In the genomic region with DNA sequence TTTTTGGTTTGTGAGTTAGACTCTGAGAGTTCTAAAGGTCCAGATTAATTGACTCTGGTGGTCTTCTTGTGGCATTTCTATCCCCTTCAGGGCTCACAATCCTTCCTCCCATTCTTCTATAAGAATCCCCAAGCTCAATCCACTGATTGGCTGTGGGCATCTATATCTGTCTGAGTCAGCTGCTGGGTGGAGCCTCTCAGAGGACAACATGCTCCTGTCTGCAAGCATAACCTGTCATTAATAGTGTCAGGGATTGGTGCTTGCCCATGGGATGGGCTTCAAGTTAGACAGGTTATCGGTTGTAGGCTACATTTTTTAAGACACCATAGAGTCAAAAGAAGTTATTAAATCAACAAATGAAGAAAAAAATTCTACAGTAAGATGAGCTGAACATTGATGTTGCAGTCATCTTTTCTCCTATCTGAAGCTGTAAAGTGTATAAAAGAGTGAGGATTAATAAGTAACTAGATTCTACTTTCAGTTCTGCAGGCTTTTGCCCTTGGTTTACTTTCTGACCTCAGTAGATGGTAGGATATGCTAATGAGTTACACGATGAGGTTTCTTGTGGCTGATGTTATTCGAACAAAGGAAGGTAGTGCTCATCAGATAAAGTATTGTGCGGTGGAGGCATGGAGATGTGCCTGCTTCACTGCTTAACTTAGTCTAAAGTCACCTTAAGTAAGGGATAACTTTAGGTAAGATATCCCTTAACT, we compare ENCODE assay signal across 17 mouse cellular contexts. TPM values are rescaled to one million over a fixed set of nuclear protein-coding genes. Genes with fewer than 3 reads are reported as not detected.
DNase-seq lines count a peak whose midpoint lies in the region; ATAC-seq and TF ChIP-seq lines count a peak whose summit lies in the region.
"Had no signal": no experiment of that assay in that cellular context is flagged by ENCODE, and none has a peak within 500 bp of the region (broad histone marks: within the 10 kb centered on the region; RNA-seq: fewer than 3 reads in every experiment).

No protein-coding gene starts in this region.

- H3K27ac ChIP-seq in liver, adult 2 months (replicated peaks; ENCODE audit: insufficient read depth, low read depth, low read length), result no peak overlapping the region
- H3K27ac ChIP-seq in intestine, postnatal 0 days (ENCODE audit: low read depth, low read length), result no peak overlapping the region
- H3K27ac ChIP-seq: hindbrain, embryonic 13.5 days; limb, embryonic 13.5 days; midbrain, embryonic 12.5 days had no signal

- no peak overlapping the region for H3K4me3 ChIP-seq in liver, adult 2 months (ENCODE audit: insufficient read depth, low read depth, low read length)
- H3K4me3 ChIP-seq in intestine, postnatal 0 days (ENCODE audit: low read depth, low read length), result no peak overlapping the region
- H3K4me3 ChIP-seq: hindbrain, embryonic 13.5 days; limb, embryonic 13.5 days; midbrain, embryonic 12.5 days; myocyte had no signal

- peak; percentile 54 for ATAC-seq in common myeloid progenitor, adult 5-6 weeks (replicated peaks; ENCODE audit: low read depth, poor library complexity, severe bottlenecking)
- peak; percentile 94 for ATAC-seq in intestine, postnatal 0 days

- H3K79me2 ChIP-seq in liver, adult 2 months (ENCODE audit: control insufficient read depth, insufficient read depth, low read length), result no peaks in the 10 kb centered on the region

- no peak overlapping the region for H3K9ac ChIP-seq in liver, adult 2 months (ENCODE audit: low read depth, low read length)
- H3K9ac ChIP-seq in intestine, postnatal 0 days (ENCODE audit: low read depth, low read length), result no peak overlapping the region
- H3K9ac ChIP-seq: hindbrain, embryonic 13.5 days; limb, embryonic 13.5 days; midbrain, embryonic 12.5 days had no signal

- H3K4me2 ChIP-seq in intestine, postnatal 0 days (replicated peaks; ENCODE audit: low read depth), result no peak overlapping the region
- H3K4me2 ChIP-seq: hindbrain, embryonic 13.5 days; limb, embryonic 13.5 days; midbrain, embryonic 12.5 days had no signal

- no peaks in the 10 kb centered on the region for H3K36me3 ChIP-seq in liver, adult 2 months (ENCODE audit: control insufficient read depth, insufficient read depth, low read length)
- H3K36me3 ChIP-seq in intestine, postnatal 0 days (ENCODE audit: control insufficient read depth, insufficient read depth), result no peaks in the 10 kb centered on the region
- H3K36me3 ChIP-seq: hindbrain, embryonic 13.5 days; limb, embryonic 13.5 days; midbrain, embryonic 12.5 days had no signal

- H3K27me3 ChIP-seq in liver, adult 2 months (ENCODE audit: control insufficient read depth, insufficient read depth, low read length), result no peaks in the 10 kb centered on the region
- H3K27me3 ChIP-seq in intestine, postnatal 0 days (replicated peaks; ENCODE audit: control insufficient read depth, insufficient read depth, low read length), result no peaks in the 10 kb centered on the region
- H3K27me3 ChIP-seq: hindbrain, embryonic 13.5 days; limb, embryonic 13.5 days; midbrain, embryonic 12.5 days had no signal

- DNase-seq in liver, adult 2 months (ENCODE audit: extremely low read depth, low read depth, low spot score), result peak; percentile 73
- DNase-seq in liver, result no peak
- DNase-seq in right cerebral cortex, postnatal 14 days, result no peak
- DNase-seq in adrenal gland, adult (ENCODE audit: inconsistent age in 2 of 2, low spot score in 1 of 2), result no peak
- no peak for DNase-seq in cerebellum, adult 11 months
- DNase-seq: adrenal gland, postnatal 14 days; cerebellum, adult 2 months; gastrocnemius, postnatal 14 days; heart, postnatal 10 days; lung, adult 18-20 months had no signal

- H3K9me3 ChIP-seq in intestine, postnatal 0 days (ENCODE audit: control insufficient read depth), result no peaks in the 10 kb centered on the region
- H3K9me3 ChIP-seq: hindbrain, embryonic 13.5 days; limb, embryonic 13.5 days; midbrain, embryonic 12.5 days had no signal

- peaks cover 8% of the 10 kb centered on the region; the same call in 1 of the 2 replicates for H3K4me1 ChIP-seq in liver, adult 2 months (ENCODE audit: control insufficient read depth, insufficient read depth, low read length)
- no peaks in the 10 kb centered on the region for H3K4me1 ChIP-seq in intestine, postnatal 0 days (replicated peaks; ENCODE audit: control insufficient read depth, insufficient read depth, low read length)
- H3K4me1 ChIP-seq: hindbrain, embryonic 13.5 days; limb, embryonic 13.5 days; midbrain, embryonic 12.5 days had no signal

- 29% methylated on average over 4 of the region's 4 CpGs for WGBS in liver, adult 2 months
- 35% methylated on average over 4 of the region's 4 CpGs for WGBS in intestine, postnatal 0 days

- no peak for TF ChIP-seq CTCF in liver, adult 2 months (IDR thresholded peaks at IDR 0.05; ENCODE audit: low read depth, low read length)
- no peak for TF ChIP-seq CTCF in intestine, postnatal 0 days (IDR thresholded peaks at IDR 0.05; ENCODE audit: low read depth)

- TF ChIP-seq POLR2A in liver, adult 2 months (IDR thresholded peaks at IDR 0.05; ENCODE audit: extremely low read depth, insufficient read depth, low read length), result no peak

RNA-seq across cellular contexts. Expression of a gene that starts 29.4 kb away (rescaled TPM):
- not detected in 2 replicates for total RNA-seq in liver, adult 2 months (2014; rRNA removed)
- not detected in 2 replicates for polyA plus RNA-seq in liver, adult 2 months (2012; rRNA removed)
- 0.41 and 0.49 TPM in 2 replicates for total RNA-seq in common myeloid progenitor, adult 5-6 weeks (2017)
- 0.04 TPM in 1 of 2 replicates, not detected in the other for polyA plus RNA-seq in intestine, postnatal 0 days (2015; fragmentation: Nextera tagmentation; extraction: Ambion mirVana)
- total RNA-seq: neutrophil, adult 5-6 weeks had no signal
- polyA plus RNA-seq: midbrain, embryonic 12.5 days had no signal
